Mouse (Mus musculus) lung, embryonic 16.5 days (tissue): ENCODE results near the gene Arfgef2. TPM values are rescaled to one million over a fixed set of nuclear protein-coding genes. Genes with fewer than 3 reads are reported as not detected.

Experiments used
- ATAC-seq: fragments of 200-750 bp; cut with Nextera tagmentation; 2 replicates; pipeline ENCODE4 v1.8.0; 2017; ENCODE audit warnings: low read depth, mild to moderate bottlenecking, moderate library complexity
- H3K27ac ChIP-seq: fragments of 300-500 bp; sonication (generic); 2 replicates; pipeline ENCODE4 v1.5.1; 2014; ENCODE audit warnings: mild to moderate bottlenecking, control low read depth, low read length
- H3K27me3 ChIP-seq: fragments of 300-500 bp; sonication (generic); 2 replicates; pipeline ENCODE4 v1.6.1; 2014; ENCODE audit warnings: low read depth, low read length, mixed read lengths; ENCODE audit not compliant: control insufficient read depth, insufficient read depth
- H3K36me3 ChIP-seq: fragments of 300-500 bp; sonication (generic); 2 replicates; pipeline ENCODE4 v1.6.1; 2014; ENCODE audit warnings: low read length; ENCODE audit not compliant: control insufficient read depth, insufficient read depth
- H3K4me1 ChIP-seq: fragments of 300-500 bp; sonication (generic); replicated peaks from 2 replicates; pipeline ENCODE4 v1.6.1; 2014; ENCODE audit warnings: low read length, mixed read lengths; ENCODE audit not compliant: control insufficient read depth, insufficient read depth
- H3K4me2 ChIP-seq: fragments of 300-500 bp; sonication (generic); 2 replicates; pipeline ENCODE4 v1.6.1; 2014; ENCODE audit warnings: low read depth, low read length, control low read depth
- H3K4me3 ChIP-seq: fragments of 300-500 bp; sonication (generic); 2 replicates; pipeline ENCODE4 v1.5.1; 2014; ENCODE audit warnings: mild to moderate bottlenecking, low read length, control low read depth
- H3K9ac ChIP-seq: fragments of 300-500 bp; sonication (generic); 2 replicates; pipeline ENCODE4 v1.6.1; 2014; ENCODE audit warnings: low read length, control low read depth
- H3K9me3 ChIP-seq: fragments of 300-500 bp; sonication (generic); 2 replicates; pipeline ENCODE4 v1.6.1; 2016; ENCODE audit warnings: low read length; ENCODE audit not compliant: control insufficient read depth
- WGBS: fragments of 180-500 bp; shearing (Covaris S2); extraction: QIAGEN DNeasy Blood & Tissue Kit; methylation state at CpG from one replicate; pipeline ENCODE4 v1.1.7; 2014; 5-methylcytosine and 5-hydroxymethylcytosine counted together
- polyA plus RNA-seq: library from polyadenylated mRNA; unstranded; fragments of >200 nt; fragmentation: Nextera tagmentation; extraction: Ambion mirVana; gene quantifications from 2 replicates; pipeline ENCODE4 v1.2.1, GENCODE M21; 2015

Gene Arfgef2
- polyA plus RNA-seq, 1 experiment from 2014 or later = 5.8 TPM

DNA sequence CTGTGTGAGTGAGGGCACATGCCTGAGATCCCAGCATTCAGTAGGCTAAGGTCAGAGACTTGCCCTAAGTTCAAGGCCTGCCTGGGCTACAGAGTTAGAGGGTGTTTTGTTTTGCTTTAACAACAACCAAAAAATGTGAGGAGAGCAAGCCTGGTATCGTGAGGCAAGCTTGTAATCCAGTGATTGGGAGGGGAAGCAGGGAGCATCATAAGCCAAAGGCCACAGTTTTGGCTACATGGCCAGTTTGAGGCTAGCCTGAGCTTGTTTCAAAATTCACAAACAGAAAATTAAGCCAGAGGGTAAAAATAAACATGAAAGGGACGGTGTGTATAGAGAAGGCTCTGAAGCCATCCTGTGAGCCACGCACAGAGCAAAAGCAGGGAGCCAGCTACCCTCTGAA lies 80.8 kb downstream of the Arfgef2 start:
- peaks cover 8% of the 10 kb centered on the region; the same call in 1 of the 2 replicates for H3K36me3 ChIP-seq
- no peak overlapping the region for H3K4me2 ChIP-seq
- no peak overlapping the region for H3K9ac ChIP-seq
- no peak overlapping the region for H3K4me3 ChIP-seq
- ATAC-seq = no peak
- 76% methylated on average over 3 of the region's 3 CpGs for WGBS
- H3K27ac ChIP-seq = no peak overlapping the region
- H3K4me1 ChIP-seq = no peaks in the 10 kb centered on the region
- H3K27me3 ChIP-seq = no peaks in the 10 kb centered on the region
- no peaks in the 10 kb centered on the region for H3K9me3 ChIP-seq

DNA sequence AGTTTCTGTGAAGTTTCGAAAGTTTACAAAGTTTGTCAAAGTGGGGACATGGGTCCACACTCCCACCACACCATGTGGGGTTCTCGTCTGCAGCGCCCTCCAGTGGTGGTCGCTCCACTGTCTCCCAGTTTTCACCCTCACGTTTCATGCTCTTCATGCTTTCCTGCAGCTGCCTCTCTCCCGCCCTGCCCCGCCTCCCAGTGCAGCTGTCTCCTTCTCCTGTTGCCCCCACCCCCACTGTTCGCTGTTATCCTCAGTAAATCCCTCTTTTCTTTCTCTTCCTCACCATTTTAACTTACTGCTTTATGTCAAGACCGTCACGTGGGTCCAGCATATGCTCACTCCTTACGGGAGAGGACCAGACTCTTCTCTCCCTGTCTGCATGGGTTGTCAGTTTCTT lies 82.4 kb downstream of the Arfgef2 start:
- 44% methylated on average over 11 of the region's 11 CpGs for WGBS
- H3K36me3 ChIP-seq = peaks cover 14% of the 10 kb centered on the region
- ATAC-seq = no peak
- H3K9ac ChIP-seq = no peak overlapping the region
- no peaks in the 10 kb centered on the region for H3K4me1 ChIP-seq
- no peaks in the 10 kb centered on the region for H3K9me3 ChIP-seq
- H3K27me3 ChIP-seq = no peaks in the 10 kb centered on the region
- H3K4me2 ChIP-seq = no peak overlapping the region
- H3K4me3 ChIP-seq = no peak overlapping the region
- H3K27ac ChIP-seq = no peak overlapping the region

DNA sequence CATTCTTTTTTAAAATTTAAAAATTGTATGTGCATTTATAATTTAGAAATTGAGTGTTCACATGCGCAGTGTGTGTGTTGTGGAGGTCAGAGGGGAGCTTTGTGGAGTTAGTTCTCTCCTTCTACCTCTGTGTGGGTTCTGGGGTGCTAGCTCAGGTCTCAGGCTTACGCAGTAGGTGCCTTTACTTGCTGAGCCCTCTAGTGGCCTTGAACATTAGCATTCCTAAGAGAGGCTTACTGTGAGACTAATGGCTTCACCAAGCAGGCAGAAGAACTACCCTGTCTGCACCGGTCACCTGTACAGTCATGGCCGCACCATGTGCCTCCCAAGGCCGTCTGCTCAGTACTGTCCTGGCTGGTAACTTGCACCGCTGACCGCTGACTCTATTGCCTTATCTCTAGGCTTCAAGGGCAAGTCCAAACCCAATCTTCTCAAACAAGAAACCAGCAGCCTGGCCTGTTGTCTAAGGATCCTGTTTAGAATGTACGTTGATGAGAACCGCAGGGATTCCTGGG lies 86.0 kb downstream of the Arfgef2 start:
- no peaks in the 10 kb centered on the region for H3K27me3 ChIP-seq
- H3K36me3 ChIP-seq = peaks cover 21% of the 10 kb centered on the region
- H3K4me1 ChIP-seq = no peaks in the 10 kb centered on the region
- H3K9me3 ChIP-seq = no peaks in the 10 kb centered on the region
- no peak overlapping the region for H3K27ac ChIP-seq
- H3K4me3 ChIP-seq = no peak overlapping the region
- H3K9ac ChIP-seq = no peak overlapping the region
- 79% methylated on average over 9 of the region's 9 CpGs for WGBS
- no peak for ATAC-seq
- H3K4me2 ChIP-seq = no peak overlapping the region

DNA sequence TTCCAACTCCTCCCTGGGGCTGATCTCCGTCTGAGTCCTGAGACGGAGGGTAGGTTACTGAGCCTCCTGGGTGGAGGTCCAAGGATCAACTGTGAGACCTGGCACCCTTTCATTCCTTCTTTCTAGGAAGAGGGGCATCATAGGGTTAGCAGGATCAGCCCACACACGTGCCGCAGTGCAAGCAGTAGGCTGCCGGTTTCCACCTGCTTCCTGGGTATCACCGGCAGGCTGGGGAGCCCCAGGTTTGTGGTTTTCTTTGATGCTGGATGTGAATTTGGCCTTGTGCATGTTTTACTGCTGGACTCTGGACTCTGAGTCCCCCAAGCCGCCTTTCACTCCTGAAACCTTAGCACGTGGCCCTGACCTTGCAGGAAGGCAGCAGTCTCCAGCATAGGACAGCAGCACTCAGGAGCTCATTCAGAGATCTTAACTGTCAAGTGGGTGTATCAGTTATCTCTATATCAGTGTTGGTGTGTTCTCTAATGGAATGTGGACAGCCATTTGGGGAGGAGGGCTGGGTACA lies 86.8 kb downstream of the Arfgef2 start:
- H3K36me3 ChIP-seq = peaks cover 21% of the 10 kb centered on the region
- WGBS = 87% methylated on average over 8 of the region's 8 CpGs
- ATAC-seq = no peak
- H3K4me1 ChIP-seq = no peaks in the 10 kb centered on the region
- H3K9ac ChIP-seq = no peak overlapping the region
- H3K4me3 ChIP-seq = no peak overlapping the region
- H3K4me2 ChIP-seq = no peak overlapping the region
- no peaks in the 10 kb centered on the region for H3K27me3 ChIP-seq
- H3K9me3 ChIP-seq = no peaks in the 10 kb centered on the region
- no peak overlapping the region for H3K27ac ChIP-seq

DNA sequence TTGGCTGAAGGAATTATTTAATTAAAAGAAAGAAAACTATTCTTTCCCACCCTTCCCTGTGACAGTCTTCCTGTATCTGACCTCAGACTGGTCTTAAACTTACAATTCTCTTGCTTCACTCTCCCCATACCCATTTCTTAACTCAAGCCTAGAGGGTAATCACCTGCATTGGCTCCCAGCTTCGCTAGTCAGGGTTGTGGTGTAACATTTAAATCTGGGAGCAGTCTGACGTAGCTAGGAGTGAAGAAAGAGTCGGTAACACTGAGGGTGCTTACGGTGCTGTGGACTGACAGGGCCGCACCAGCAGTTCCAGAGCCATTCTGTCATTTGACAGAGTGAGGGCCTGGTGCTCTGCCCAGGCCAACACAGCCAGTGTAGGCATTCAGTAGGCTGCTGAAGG lies 87.6 kb downstream of the Arfgef2 start:
- Histone ChIP-seq H3K9me3 (no peaks in the 10 kb centered on the region), H3K9ac (no peak overlapping the region), H3K4me3 (no peak overlapping the region), H3K27ac (no peak overlapping the region), H3K4me2 (no peak overlapping the region), H3K27me3 (no peaks in the 10 kb centered on the region), H3K36me3 (peaks cover 21% of the 10 kb centered on the region), H3K4me1 (no peaks in the 10 kb centered on the region)
- 90% methylated on average over 5 of the region's 5 CpGs for WGBS
- no peak for ATAC-seq

DNA sequence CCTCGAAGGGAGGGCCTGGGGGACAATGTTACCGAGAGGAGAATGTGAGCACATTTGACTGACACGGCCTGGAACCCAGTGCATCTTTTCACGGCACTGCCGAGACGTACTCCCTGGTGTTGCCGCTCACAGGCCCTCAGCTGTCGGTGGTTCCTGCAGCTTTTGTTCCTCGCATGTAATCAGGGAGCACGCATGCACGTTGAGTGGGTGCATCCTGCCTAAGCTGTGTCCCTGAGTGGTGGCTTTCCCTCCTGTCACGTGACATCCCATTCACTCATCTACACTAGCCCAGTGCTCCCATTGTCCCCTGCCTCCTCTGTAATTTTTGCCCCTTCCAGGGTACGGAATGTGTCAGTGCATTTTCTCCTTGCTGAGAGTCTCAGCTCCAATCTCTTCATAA lies 91.0 kb downstream of the Arfgef2 start:
- no peak for ATAC-seq
- Histone ChIP-seq H3K9me3 (no peaks in the 10 kb centered on the region), H3K4me3 (no peak overlapping the region), H3K9ac (no peak overlapping the region), H3K4me1 (no peaks in the 10 kb centered on the region), H3K27me3 (no peaks in the 10 kb centered on the region), H3K4me2 (no peak overlapping the region), H3K36me3 (peaks cover 18% of the 10 kb centered on the region; the same call in 1 of the 2 replicates), H3K27ac (no peak overlapping the region)
- WGBS = 84% methylated on average over 13 of the region's 13 CpGs

DNA sequence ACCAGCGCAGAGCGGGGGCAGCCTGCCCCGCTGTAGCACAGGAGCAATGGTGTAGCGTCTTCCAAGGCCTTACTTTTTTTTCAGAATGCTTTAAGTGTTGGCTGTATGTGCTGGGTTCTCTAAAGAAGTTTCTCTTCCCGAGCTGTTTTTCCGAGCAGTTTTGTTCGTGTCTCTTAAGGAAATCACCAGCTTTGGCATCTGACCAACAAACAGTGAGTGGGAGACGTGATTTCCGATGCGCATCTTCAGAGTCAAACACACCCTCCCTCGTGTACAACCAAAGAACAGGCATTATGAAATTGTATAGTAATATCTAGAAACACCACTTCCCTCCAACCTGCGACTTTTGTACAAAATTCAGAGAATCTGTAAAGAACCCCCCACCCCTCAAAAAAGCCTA lies 91.6 kb downstream of the Arfgef2 start:
- peaks cover 14% of the 10 kb centered on the region; the same call in 1 of the 2 replicates for H3K36me3 ChIP-seq
- 70% methylated on average over 12 of the region's 12 CpGs for WGBS
- no peak overlapping the region for H3K4me3 ChIP-seq
- no peak overlapping the region for H3K27ac ChIP-seq
- no peaks in the 10 kb centered on the region for H3K4me1 ChIP-seq
- H3K4me2 ChIP-seq = no peak overlapping the region
- H3K9ac ChIP-seq = no peak overlapping the region
- no peak for ATAC-seq
- H3K9me3 ChIP-seq = no peaks in the 10 kb centered on the region
- H3K27me3 ChIP-seq = no peaks in the 10 kb centered on the region

DNA sequence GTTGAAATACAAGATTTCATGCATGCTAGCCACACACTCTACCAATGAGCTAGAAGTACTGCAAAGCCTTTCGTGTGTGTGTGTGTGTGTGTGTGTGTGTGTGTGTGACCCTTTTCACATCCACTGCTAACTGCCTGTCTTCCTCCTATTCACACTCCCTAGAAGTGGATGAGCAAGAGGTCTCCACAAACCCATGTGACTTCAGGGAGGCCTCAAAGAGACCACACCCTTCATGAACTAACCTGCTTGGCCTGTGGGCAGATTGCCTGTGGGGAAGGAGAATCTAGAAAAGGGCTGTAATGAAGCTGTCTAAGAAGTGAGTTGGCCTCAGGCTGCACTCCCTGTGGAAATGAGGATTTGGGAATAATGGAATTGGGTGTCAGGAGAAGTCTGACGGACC lies 93.8 kb downstream of the Arfgef2 start:
- no peak overlapping the region for H3K9ac ChIP-seq
- no peaks in the 10 kb centered on the region for H3K9me3 ChIP-seq
- H3K27me3 ChIP-seq = no peaks in the 10 kb centered on the region
- ATAC-seq = no peak
- no peak overlapping the region for H3K4me3 ChIP-seq
- 79% methylated on average over 2 of the region's 2 CpGs for WGBS
- H3K36me3 ChIP-seq = peaks cover 4% of the 10 kb centered on the region; the same call in 1 of the 2 replicates
- no peaks in the 10 kb centered on the region for H3K4me1 ChIP-seq
- H3K4me2 ChIP-seq = no peak overlapping the region
- no peak overlapping the region for H3K27ac ChIP-seq

DNA sequence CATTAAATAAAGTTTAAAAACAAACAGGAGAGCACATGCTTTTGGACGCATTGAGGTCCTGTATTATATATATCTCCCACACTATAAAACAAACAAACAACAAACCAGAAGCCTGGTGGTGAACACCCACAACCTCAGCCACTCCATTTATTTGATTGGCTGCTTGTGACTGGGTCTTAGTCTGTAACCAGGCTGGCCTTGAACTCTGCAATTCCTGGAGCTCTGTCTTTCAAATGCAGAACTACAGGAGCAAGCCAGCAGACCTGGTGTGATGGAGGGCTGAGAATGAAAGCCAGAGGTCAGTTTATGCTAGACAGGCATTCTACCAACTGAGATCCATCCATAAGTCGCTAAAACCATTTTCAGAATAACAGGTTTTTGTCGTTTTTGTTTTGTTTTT lies 94.4 kb downstream of the Arfgef2 start:
- no peak overlapping the region for H3K9ac ChIP-seq
- H3K9me3 ChIP-seq = no peaks in the 10 kb centered on the region
- no peak overlapping the region for H3K4me3 ChIP-seq
- no peak for ATAC-seq
- H3K4me2 ChIP-seq = no peak overlapping the region
- WGBS = 51% methylated on average over 3 of the region's 3 CpGs
- H3K27me3 ChIP-seq = no peaks in the 10 kb centered on the region
- no peak overlapping the region for H3K27ac ChIP-seq
- H3K4me1 ChIP-seq = no peaks in the 10 kb centered on the region
- H3K36me3 ChIP-seq = peaks cover under 1% of the 10 kb centered on the region; the same call in 1 of the 2 replicates
